Mouse (Mus musculus) left cerebral cortex, postnatal 14 days (tissue): ENCODE results near the gene Pou4f1. TPM values are rescaled to one million over a fixed set of nuclear protein-coding genes. Genes with fewer than 3 reads are reported as not detected.

Source experiments
- DNase-seq, 2 experiments: peaks; one replicate each; pipeline ENCODE4 v3.0.0; 2021 to 2022; ENCODE audit warnings: low spot score in 2 of 2, mixed read lengths in 1 of 2
- intact Hi-C: fragments of 180-260 bp; cut with DNase I; formaldehyde crosslinking; loops from one replicate; pipeline ENCODE4 v1.15.1; 2025
- total RNA-seq, 2 experiments: library from RNA; stranded (reverse); gene quantifications; 2 replicates each; pipeline ENCODE4 v1.2.3; 2021

Pou4f1 gene
- total RNA-seq, 2 experiments from 2014 or later: 0.11 TPM; not detected in 1

GRCm38 (mm10) chr14:104458728-104459512 is 8.9 kb downstream of the Pou4f1 start:
- DNase-seq: no peak
- intact Hi-C loops: loop anchor here (5.0 kb wide), 2 partner anchors 363 to 427 kb away; no protein-coding TSS in a partner anchor

- no peak for DNase-seq
- intact Hi-C loops: loop anchor here (5.0 kb wide), 2 partner anchors 364 to 426 kb away; no protein-coding TSS in a partner anchor
These were observed 9.7 kb downstream of the Pou4f1 start for GRCm38 (mm10) chr14:104457966-104458710.

- no peak for DNase-seq
- intact Hi-C loops: loop anchor here (5.0 kb wide), 2 partner anchors 365 to 425 kb away; no protein-coding TSS in a partner anchor
These were observed 10.8 kb downstream of the Pou4f1 start for GRCm38 (mm10) chr14:104456976-104457375.

GRCm38 (mm10) chr14:104453824-104454223 is 14.0 kb downstream of the Pou4f1 start:
- intact Hi-C loops: no loop called here
- DNase-seq: no peak

GRCm38 (mm10) chr14:104434293-104434692 is 33.5 kb downstream of the Pou4f1 start:
- DNase-seq: no peak
- intact Hi-C loops: no loop called here

- no peak for DNase-seq
These were observed 37.0 kb downstream of the Pou4f1 start for GRCm38 (mm10) chr14:104430819-104431218.

GRCm38 (mm10) chr14:104423688-104424470 is 43.9 kb downstream of the Pou4f1 start:
- DNase-seq: no peak
- intact Hi-C loops: no loop called here

More at GRCm38 (mm10) chr14:104430819-104431218, 37.0 kb downstream of the Pou4f1 start:
- intact Hi-C loops: no loop called here

Other genes with a start within 250 kb of the Pou4f1 start
- gene Rnf219, start 54.6 kb upstream of the Pou4f1 start, total RNA-seq: 10 to 100 TPM; 12.1 to 18.6 TPM